Mouse (Mus musculus) neural tube, embryonic 10.5 days (tissue): ENCODE data around the gene Plxna4.

Experiments
- DNase-seq: peaks from one replicate; pipeline ENCODE4 v3.0.0-alpha.2; 2017; ENCODE audit warnings: low spot score; ENCODE audit errors: extremely low spot score

Plxna4 gene

GRCm38 (mm10) chr6:32479193-32479758, 108.7 kb downstream of the Plxna4 start:
- DNase-seq: peak; percentile 47

- DNase-seq: no peak
These were observed 112.0 kb downstream of the Plxna4 start for GRCm38 (mm10) chr6:32475958-32476357.

- no peak for DNase-seq
These were observed 115.9 kb downstream of the Plxna4 start for GRCm38 (mm10) chr6:32472062-32472461.

- no peak for DNase-seq
These were observed 116.4 kb downstream of the Plxna4 start for GRCm38 (mm10) chr6:32471639-32472038.

GRCm38 (mm10) chr6:32469196-32469595, 118.8 kb downstream of the Plxna4 start:
- DNase-seq: no peak

- DNase-seq: no peak
These were observed 122.9 kb downstream of the Plxna4 start for GRCm38 (mm10) chr6:32465129-32465528.

GRCm38 (mm10) chr6:32464637-32465036, 123.4 kb downstream of the Plxna4 start:
- DNase-seq: no peak

- no peak for DNase-seq
These were observed 123.9 kb downstream of the Plxna4 start for GRCm38 (mm10) chr6:32464046-32464445.

- no peak for DNase-seq
These were observed 127.6 kb downstream of the Plxna4 start for GRCm38 (mm10) chr6:32460400-32460799.

GRCm38 (mm10) chr6:32456641-32457040, 131.4 kb downstream of the Plxna4 start:
- DNase-seq: no peak

- no peak for DNase-seq
These were observed 136.1 kb downstream of the Plxna4 start for GRCm38 (mm10) chr6:32451851-32452250.

- DNase-seq: no peak
These were observed 138.6 kb downstream of the Plxna4 start for GRCm38 (mm10) chr6:32449237-32449963.

- peak; percentile 29 for DNase-seq
These were observed 139.2 kb downstream of the Plxna4 start for GRCm38 (mm10) chr6:32448787-32449186.

- no peak for DNase-seq
These were observed 141.7 kb downstream of the Plxna4 start for GRCm38 (mm10) chr6:32446276-32446675.

- DNase-seq: peak; percentile 18
These were observed 142.7 kb downstream of the Plxna4 start for GRCm38 (mm10) chr6:32445246-32445645.

- no peak for DNase-seq
These were observed 143.6 kb downstream of the Plxna4 start for GRCm38 (mm10) chr6:32444393-32444792.

GRCm38 (mm10) chr6:32443679-32444078, 144.3 kb downstream of the Plxna4 start:
- no peak for DNase-seq

GRCm38 (mm10) chr6:32439434-32439833, 148.6 kb downstream of the Plxna4 start:
- DNase-seq: no peak

- no peak for DNase-seq
These were observed 150.8 kb downstream of the Plxna4 start for GRCm38 (mm10) chr6:32437219-32437618.

GRCm38 (mm10) chr6:32423124-32423523, 164.9 kb downstream of the Plxna4 start:
- no peak for DNase-seq

GRCm38 (mm10) chr6:32420610-32421009, 167.4 kb downstream of the Plxna4 start:
- DNase-seq: no peak

GRCm38 (mm10) chr6:32417351-32417750, 170.6 kb downstream of the Plxna4 start:
- no peak for DNase-seq

GRCm38 (mm10) chr6:32411325-32411724, 176.7 kb downstream of the Plxna4 start:
- no peak for DNase-seq
